Mouse (Mus musculus) testis, adult 2 months (tissue): ENCODE measurements at regions not wholly inside any gene's neighbourhood (a gene's known extent, or its start where the extent isn't known, plus 50 kb on each side); places are given as distances from the start of the nearest gene placed in this dataset.
A peak's percentile ranks its signal among the peaks of the same experiment; 100 is the strongest.
"Not testable (repeated sequence)": the region's sequence is repeated elsewhere in the genome, so short reads cannot be mapped to it uniquely, and the experiment has no call there.

ENCODE experiments used
- H3K27ac ChIP-seq: fragments of 200-500 bp; 2 replicates; pipeline ENCODE4 v1.5.1; 2012; ENCODE audit warnings: low read depth, low read length; ENCODE audit not compliant: control insufficient read depth, insufficient read depth
- H3K27me3 ChIP-seq: fragments of 200-500 bp; 2 replicates; pipeline ENCODE4 v1.6.1; 2012; ENCODE audit warnings: mild to moderate bottlenecking, low read length, moderate library complexity; ENCODE audit not compliant: control insufficient read depth, insufficient read depth
- H3K36me3 ChIP-seq: fragments of 200-500 bp; 2 replicates; pipeline ENCODE4 v1.6.1; 2012; ENCODE audit warnings: mild to moderate bottlenecking, low read length; ENCODE audit not compliant: control insufficient read depth, insufficient read depth
- H3K4me1 ChIP-seq: fragments of 200-500 bp; 2 replicates; pipeline ENCODE4 v1.6.1; 2012; ENCODE audit warnings: low read length; ENCODE audit not compliant: control insufficient read depth, insufficient read depth
- H3K4me3 ChIP-seq: fragments of 200-500 bp; 2 replicates; pipeline ENCODE4 v1.5.1; 2012; ENCODE audit warnings: low read depth, mild to moderate bottlenecking, low read length, moderate library complexity, mixed read lengths; ENCODE audit not compliant: control insufficient read depth
- CTCF ChIP-seq: fragments of 200-500 bp; IDR thresholded peaks from 2 replicates; pipeline ENCODE4 v1.5.1; 2012; ENCODE audit warnings: low read depth, mild to moderate bottlenecking, inconsistent platforms, low read length, moderate library complexity; ENCODE audit not compliant: control insufficient read depth, insufficient read depth, insufficient replicate concordance
- POLR2A ChIP-seq: fragments of 200-500 bp; IDR thresholded peaks from 2 replicates; pipeline ENCODE4 v1.6.1; 2012; ENCODE audit warnings: low read depth, mild to moderate bottlenecking, inconsistent platforms, low read length, moderate library complexity; ENCODE audit not compliant: control insufficient read depth

DNA sequence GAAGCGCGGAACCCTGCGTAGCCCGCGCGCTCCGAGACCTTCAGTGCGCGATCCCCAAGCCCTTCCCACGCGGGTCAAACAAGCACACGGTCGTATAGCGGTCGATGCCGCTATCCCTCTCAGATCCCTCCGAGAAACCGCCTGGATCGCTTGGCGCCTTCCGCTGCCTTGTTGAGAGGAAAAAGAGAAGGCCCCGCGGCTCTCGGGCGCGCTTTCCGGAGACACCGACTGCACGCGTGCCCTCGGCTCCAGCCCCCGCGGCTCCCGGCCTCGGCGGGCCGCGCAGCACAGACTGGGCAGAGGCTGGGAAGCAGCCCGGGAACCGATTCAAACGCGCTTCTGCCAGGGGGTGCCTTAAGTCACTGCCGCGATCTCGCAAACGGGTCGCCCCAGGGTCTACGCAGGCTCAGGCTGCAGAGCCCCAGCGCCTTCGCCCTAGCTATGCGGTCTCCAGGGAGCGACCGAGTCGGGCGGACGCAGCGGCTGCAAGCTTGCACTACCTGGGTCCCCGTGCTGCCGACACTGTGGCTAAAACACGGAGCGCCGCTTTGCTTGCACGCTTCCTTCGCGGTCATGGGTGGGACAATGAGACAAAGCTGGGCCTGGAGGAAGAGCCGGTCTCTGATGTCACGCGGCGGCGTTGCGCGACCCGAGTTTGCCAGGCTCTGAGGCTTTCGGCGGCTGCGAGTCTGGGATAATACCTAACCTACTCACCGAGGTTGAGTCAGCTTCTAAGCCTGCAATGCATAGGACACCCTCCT lies 87.3 kb downstream of the Crisp4 start:
- H3K27ac ChIP-seq = no peak overlapping the region

DNA sequence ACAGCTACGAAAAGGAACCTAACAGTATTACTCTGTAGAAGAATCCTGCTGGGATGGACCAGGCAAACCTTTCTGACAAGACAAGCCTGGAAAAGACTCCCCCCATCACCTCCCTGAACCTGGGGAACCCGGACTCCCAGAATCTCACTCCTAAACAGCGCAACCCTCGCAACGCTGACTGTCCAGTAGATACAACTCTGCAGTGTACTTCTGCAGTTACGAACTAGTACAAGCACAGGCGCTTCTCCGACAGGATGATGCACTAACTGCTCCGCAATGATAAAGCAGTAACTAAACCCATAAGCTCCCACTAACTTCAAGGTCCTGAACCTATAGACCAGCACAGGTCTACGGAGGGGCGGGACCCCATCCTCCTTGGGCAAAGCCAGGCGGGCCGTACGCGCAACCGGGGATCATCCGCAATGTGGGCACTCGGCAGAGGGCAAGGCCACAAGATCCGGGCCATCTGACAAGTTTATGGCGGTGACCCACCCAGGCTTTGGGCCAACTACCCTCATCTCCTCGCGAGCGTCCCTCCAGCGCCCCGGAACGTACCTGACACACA lies 88.0 kb downstream of the Crisp4 start:
- H3K27ac ChIP-seq = no peak overlapping the region

More for the DNA sequence above, 87.3 kb downstream of the Crisp4 start:
- Histone ChIP-seq H3K27me3 (no peaks in the 10 kb centered on the region), H3K36me3 (no peaks in the 10 kb centered on the region), H3K4me1 (peaks cover 15% of the 10 kb centered on the region), H3K4me3 (peak overlapping the region; percentile 79)
- TF ChIP-seq CTCF (no peak), POLR2A (no peak)

DNA sequence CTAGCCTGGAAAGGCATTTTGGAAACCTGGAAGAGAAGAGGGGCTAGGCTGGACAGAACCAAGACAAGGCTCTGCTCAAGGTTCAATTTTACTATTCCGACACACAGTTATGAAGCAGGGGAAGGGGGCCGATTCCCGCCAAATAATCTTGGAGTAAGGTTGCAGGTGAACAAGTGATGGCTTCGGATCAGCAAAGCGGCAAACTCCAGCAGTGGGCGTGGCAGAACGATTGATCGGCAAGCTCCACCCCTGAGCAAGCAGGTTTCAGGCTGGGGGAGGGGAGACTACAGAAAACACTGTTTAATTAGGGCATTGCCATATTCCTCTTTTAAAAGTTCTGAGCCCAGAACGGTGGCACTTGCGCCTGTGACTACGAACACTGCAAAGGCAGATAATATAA lies 88.7 kb downstream of the Crisp4 start:
- not testable (repeated sequence) for H3K27ac ChIP-seq, H3K4me3 ChIP-seq, H3K27me3 ChIP-seq, H3K36me3 ChIP-seq
- peaks cover 15% of the 10 kb centered on the region for H3K4me1 ChIP-seq

More for the DNA sequence above, 88.0 kb downstream of the Crisp4 start:
- Histone ChIP-seq H3K4me3 (peak overlapping the region; percentile 79), H3K36me3 (no peaks in the 10 kb centered on the region), H3K4me1 (peaks cover 15% of the 10 kb centered on the region), H3K27me3 (no peaks in the 10 kb centered on the region)
- TF ChIP-seq CTCF = no peak
- TF ChIP-seq POLR2A = no peak

DNA sequence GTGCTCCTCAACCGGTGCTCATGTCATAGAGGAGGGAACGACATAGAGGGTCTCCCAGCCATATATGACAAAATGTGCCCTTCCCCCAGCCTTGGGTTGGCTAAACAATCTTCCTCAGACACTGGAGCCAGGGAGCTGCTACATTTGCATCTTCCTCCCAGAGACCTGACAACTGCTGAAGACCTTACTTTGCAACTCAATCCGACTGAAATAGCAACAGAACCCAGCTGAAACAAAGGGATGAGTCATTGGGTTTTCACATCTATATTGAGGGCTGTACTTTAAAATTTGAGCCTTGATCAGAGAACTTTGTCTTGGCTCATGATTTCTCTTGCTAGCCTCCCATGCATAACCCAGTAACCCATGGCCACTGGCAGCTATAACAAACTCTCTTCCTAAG lies 115.5 kb downstream of the Crisp4 start:
- Histone ChIP-seq H3K27me3 (no peaks in the 10 kb centered on the region), H3K4me1 (no peaks in the 10 kb centered on the region), H3K36me3 (no peaks in the 10 kb centered on the region), H3K27ac (no peak overlapping the region), H3K4me3 (no peak overlapping the region)
- TF ChIP-seq CTCF = no peak
- no peak for TF ChIP-seq POLR2A

DNA sequence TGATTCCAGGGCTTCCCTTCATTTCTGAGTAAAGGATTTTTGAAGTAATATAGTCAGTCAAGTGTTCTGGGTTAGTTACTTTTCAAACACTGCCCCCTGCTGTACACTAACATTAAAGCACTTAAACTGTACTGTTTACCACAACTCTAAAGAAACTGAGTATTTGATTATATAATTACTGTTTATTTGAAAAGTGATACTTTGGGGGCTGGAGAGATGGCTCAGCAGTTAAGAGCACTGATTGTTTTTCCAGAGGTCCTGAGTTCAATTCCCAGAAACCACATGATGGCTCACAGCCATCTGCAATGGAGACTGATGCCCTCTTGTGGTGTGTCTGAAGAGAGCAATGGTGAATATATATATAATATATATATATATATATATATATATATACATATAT lies 132.8 kb downstream of the Crisp4 start:
- not testable (repeated sequence) for H3K4me1 ChIP-seq, H3K4me3 ChIP-seq, H3K36me3 ChIP-seq, H3K27ac ChIP-seq, H3K27me3 ChIP-seq

DNA sequence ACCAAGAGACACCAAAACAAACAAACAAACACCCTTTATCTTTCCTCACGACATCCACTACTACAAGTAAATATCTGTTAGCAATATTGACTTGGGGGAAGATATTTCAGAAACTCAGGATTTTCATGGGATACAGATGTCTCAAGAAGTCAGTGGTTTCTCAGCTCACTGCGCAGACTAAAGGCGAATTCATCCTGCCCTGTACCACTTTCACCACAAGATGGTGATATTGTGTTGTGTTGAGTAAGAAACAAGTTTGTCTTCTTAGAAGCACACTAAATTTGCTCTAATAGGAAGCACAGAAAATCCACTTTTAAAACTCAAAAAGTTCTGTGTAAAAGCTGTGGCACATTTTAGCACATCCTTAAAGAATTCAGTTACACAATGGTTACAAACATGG lies 165.1 kb downstream of the Crisp4 start:
- Histone ChIP-seq H3K27me3 (no peaks in the 10 kb centered on the region), H3K36me3 (no peaks in the 10 kb centered on the region), H3K27ac (no peak overlapping the region), H3K4me3 (no peak overlapping the region), H3K4me1 (no peaks in the 10 kb centered on the region)
- TF ChIP-seq CTCF (no peak), POLR2A (no peak)

DNA sequence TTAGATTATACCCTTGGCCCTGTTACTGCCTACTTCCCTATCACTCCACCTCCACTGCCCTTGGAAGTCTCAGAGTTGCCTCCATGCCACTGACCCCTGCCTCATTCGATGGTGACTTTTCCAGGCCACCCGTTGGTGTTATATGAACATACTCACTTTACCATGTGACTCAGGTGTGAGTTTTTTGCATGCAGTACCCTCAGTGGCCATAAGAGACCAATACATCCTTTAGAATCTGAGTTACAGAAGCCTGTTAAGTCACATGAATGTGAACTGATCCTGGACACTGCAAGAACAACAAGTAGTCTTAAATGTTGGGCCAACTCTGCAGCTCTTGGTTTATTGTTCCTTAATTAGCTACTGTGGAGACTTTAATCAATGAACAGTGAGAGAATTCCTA lies 167.6 kb downstream of the Crisp4 start:
- TF ChIP-seq CTCF = no peak
- no peak for TF ChIP-seq POLR2A
- no peaks in the 10 kb centered on the region for H3K4me1 ChIP-seq
- no peak overlapping the region for H3K4me3 ChIP-seq
- no peaks in the 10 kb centered on the region for H3K27me3 ChIP-seq
- H3K27ac ChIP-seq = no peak overlapping the region
- H3K36me3 ChIP-seq = no peaks in the 10 kb centered on the region

DNA sequence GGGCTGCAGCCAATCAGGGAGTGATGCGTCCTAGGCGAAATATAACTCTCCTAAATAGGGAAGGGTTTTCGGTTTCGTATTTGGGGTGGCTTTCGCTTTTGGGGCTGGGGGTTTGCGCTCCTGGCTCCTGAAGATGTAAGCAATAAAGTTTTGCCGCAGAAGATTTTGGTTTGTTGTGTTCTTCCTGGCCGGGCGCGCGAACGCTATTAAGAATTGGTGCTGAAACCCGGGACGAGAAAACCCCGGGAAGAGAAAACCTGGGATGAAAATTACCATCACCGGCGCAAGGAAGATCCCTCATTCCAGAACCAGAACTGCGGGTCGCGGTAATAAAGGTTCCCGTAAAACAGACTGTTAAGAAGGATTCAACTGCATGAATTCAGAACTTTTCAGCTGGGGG lies 188.8 kb downstream of the Crisp4 start:
- not testable (repeated sequence) for H3K4me3 ChIP-seq, H3K36me3 ChIP-seq, H3K27ac ChIP-seq, H3K27me3 ChIP-seq, H3K4me1 ChIP-seq

DNA sequence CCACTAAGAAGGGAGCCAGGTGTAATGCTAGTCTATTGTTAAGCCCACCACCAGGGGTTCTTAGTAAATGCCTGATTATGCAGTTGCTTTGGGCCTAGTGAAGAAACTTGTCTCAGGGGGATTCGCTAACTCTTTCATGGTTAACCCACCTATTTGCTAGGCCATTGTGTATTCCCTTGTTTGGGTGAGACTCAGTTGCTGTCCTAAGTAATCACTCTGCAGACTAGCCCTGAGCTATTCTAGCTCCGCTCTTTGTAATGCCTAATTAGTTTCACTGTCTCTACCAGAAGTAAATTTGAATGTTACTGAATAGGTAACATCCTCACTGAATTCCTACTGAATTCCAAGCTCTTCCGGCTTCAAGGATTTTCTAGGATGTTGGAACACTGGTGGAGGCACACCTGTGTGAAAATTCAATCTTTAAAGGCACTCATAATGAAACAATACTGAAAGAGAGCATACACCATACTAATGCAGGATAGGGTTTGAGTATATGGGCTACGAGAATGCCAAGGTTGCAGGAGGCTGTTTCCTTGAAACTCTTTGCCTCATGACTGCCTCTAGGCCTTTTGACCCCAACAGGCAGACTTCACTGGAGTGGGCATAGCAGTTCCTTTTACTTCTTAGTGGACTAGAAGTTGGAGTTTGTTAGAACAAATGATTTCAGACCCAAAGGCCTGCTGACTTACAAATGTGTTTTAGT lies 213.4 kb downstream of the Crisp4 start:
- H3K4me3 ChIP-seq, H3K36me3 ChIP-seq, H3K4me1 ChIP-seq, H3K27me3 ChIP-seq, H3K27ac ChIP-seq: not testable (repeated sequence)
